Mouse (Mus musculus): Measurements from ENCODE around the gene Ppp1r13l. TPM values are rescaled to one million over a fixed set of nuclear protein-coding genes. Genes with fewer than 3 reads are reported as not detected.

The Ppp1r13l gene
- polyA plus RNA-seq, 1 experiment from 2014 or later = 1.7 TPM

DNA sequence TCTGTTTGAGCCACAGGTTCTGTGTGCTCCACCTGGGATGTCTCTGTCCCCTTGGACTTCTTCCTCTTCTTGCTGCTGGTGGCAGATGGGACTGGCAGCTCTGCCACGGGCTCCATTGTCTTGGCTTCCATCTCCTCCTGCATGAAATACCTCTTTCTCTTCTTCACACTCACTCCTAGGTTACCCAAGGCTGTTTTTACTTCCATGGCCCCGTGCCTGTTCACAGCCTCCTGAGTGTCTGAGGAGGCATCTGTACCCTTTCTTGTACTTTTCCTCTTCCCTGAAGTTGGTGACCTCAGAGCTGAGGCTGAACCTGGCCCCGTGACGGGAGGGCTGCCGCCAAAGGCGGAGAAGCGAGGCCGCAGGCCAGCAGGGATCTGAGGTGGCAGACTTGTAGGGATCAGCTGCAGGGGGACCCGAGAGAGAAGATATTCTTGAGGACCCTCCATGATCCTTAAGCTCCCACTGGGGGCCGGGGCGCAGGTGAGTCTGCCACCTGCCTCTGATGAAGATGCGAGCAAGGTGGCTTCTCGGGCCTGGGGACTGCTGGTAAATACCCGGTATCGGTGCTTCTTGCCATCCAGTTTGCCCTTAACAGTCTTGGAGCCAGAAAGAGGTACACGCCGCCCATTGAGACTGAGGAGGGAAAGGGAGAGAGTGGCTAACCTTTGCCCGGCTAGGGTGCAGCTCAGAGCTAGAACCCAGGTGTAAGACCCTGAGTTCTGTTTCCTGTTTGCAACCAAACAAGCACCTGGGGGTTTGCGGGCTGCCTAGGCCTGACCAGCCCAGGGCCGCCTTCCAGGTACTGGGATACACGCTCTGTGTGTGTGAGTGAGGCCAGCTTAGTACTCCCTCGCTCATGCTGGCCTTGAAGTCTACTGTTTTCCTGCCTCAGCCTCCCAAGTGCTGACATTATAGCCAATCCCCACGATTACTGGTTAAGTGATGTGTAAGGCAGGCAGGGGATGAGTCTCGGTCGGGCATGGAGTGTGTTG is 1.9 kb upstream of the Ppp1r13l start:
- peak overlapping the region; percentile 77; the same call in 1 of the 2 replicates for H3K9ac ChIP-seq
- H3K4me2 ChIP-seq = peak overlapping the region; percentile 100
- no peak for ATAC-seq
- H3K27ac ChIP-seq = no peak overlapping the region
- H3K36me3 ChIP-seq = peaks cover 49% of the 10 kb centered on the region
- WGBS (ENCODE audit: insufficient replicate concordance) = 83% methylated on average over 25 of the region's 25 CpGs
- H3K4me1 ChIP-seq = peaks cover 53% of the 10 kb centered on the region
- no peaks in the 10 kb centered on the region for H3K9me3 ChIP-seq (replicated peaks)
- H3K27me3 ChIP-seq (replicated peaks) = peaks cover 3% of the 10 kb centered on the region; the same call in 1 of the 2 replicates
- H3K4me3 ChIP-seq = peak overlapping the region; percentile 72

DNA sequence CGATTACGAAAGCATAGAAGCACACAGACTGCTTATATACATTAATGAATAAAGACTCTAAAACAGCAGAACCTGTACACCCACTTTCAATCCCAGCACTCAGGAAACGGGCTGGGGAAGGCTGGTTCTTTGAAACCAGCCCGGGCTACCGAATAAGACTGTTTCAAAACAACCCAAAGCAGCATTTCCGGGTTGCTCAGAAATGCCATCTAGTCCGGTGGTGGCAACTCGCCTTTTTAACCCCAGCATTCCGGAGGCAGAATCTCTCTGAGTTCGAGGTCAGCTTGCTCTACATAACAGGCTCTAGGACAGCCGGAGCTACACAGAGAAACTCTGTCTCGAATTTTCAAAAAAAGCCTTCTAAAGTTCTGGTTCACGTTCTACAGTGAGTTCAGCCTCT is 915 bp upstream of the Ppp1r13l start:
- 0 out of 2 replicates have a peak overlapping the region, but pooled peaks have one; percentile 82 for H3K27ac ChIP-seq
- peak overlapping the region; percentile 100 for H3K4me2 ChIP-seq
- no peaks in the 10 kb centered on the region for H3K9me3 ChIP-seq (replicated peaks)
- H3K4me1 ChIP-seq = peaks cover 57% of the 10 kb centered on the region
- 14% methylated on average over 13 of the region's 13 CpGs for WGBS (ENCODE audit: insufficient replicate concordance)
- peak overlapping the region; percentile 77 for H3K9ac ChIP-seq
- H3K36me3 ChIP-seq = peaks cover 40% of the 10 kb centered on the region
- peak overlapping the region; percentile 72 for H3K4me3 ChIP-seq
- no peak for ATAC-seq
- H3K27me3 ChIP-seq (replicated peaks) = peaks cover 10% of the 10 kb centered on the region

DNA sequence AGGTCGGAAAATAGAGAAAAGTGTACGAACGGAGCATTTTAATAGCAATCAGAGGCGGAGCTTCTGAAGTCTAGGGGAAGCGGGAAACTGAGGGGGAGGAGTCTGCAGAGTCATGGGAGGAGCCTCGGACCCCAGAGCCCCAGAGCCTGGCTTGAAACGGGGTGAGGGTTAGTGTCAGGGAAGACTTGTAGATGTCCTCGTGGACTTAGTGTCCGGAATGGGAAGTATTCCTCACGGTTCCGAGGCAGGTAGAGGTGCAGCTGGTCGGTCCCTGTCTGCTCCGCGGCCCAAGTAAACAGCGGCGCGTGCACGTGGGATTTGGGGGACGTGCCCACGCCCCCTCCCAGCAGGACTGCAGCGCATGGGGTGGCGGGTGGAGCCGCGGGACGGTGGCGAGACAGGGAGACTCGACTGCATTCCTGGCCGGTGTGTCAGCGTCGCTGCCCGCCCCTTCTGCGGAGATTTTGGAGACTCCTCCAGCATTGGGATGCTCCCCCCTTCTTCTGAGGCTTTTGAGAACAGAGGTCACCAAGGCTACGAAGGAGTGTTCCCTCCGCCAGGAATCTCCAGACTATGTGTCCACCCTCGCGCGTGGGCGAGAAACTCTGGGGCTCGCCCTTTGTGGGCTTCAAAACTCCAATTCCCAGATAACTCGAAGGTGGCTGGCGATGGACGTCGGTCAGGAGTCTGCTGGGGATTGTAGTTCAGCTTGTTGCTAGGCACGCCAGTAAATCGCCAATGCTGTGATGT is 518 bp downstream of the Ppp1r13l start:
- H3K9me3 ChIP-seq (replicated peaks) = no peaks in the 10 kb centered on the region
- peaks cover 28% of the 10 kb centered on the region for H3K36me3 ChIP-seq
- peaks cover 17% of the 10 kb centered on the region for H3K27me3 ChIP-seq (replicated peaks)
- H3K4me2 ChIP-seq = peak overlapping the region; percentile 100
- ATAC-seq = peak; percentile 69
- under 1% methylated on average over 45 of the region's 45 CpGs for WGBS (ENCODE audit: insufficient replicate concordance)
- peak overlapping the region; percentile 82 for H3K27ac ChIP-seq
- H3K4me3 ChIP-seq = peak overlapping the region; percentile 72
- peak overlapping the region; percentile 77 for H3K9ac ChIP-seq
- H3K4me1 ChIP-seq = peaks cover 64% of the 10 kb centered on the region

DNA sequence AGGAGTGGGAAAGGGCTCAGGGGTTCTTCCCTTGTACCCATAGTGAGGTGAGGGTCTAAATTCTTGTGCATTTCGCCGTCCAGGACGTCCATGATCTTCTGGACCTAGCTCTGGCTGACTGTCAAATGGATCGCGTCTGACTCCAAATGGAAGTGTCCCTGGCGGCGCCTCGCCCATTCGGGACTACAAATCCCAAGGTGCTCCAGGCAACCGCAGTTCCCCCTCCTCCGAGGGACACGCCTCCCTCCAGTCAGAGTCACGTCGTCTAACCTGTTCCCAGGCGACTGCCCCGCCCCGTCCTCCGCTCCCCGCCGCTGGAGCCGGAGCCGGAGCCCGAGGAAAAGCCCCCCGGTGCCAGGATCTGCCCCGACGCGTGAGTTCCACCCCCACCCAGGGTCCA is 1.4 kb downstream of the Ppp1r13l start:
- Histone ChIP-seq H3K4me3 (peak overlapping the region; percentile 72), H3K4me1 (peaks cover 64% of the 10 kb centered on the region), H3K4me2 (peak overlapping the region; percentile 100), H3K36me3 (peaks cover 21% of the 10 kb centered on the region), H3K27ac (peak overlapping the region; percentile 82), H3K27me3 (replicated peaks) (peaks cover 17% of the 10 kb centered on the region), H3K9ac (peak overlapping the region; percentile 77), H3K9me3 (replicated peaks) (no peaks in the 10 kb centered on the region)
- ATAC-seq = peak; percentile 80
- 2% methylated on average over 27 of the region's 27 CpGs for WGBS (ENCODE audit: insufficient replicate concordance)

DNA sequence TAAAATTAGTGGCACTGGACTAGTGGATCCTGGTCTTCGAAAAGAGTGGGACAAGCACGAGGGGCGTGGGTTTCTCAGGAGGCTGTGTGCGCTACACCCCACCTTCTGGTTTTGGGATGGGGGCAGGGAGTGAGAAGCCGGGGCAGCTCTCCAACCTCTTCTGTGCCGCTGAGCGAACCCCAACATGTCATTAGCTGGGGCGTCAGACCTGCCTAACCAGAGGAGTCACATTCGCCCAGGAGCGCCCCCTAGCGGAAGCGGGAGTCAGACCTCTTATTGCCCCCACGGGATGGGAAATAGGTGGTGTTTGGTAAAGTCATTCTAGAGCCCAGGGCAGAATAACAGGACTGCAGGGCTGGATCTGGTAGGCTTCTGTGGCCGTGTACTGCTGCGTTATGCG is 2.2 kb downstream of the Ppp1r13l start:
- peak overlapping the region; percentile 100 for H3K4me2 ChIP-seq

DNA sequence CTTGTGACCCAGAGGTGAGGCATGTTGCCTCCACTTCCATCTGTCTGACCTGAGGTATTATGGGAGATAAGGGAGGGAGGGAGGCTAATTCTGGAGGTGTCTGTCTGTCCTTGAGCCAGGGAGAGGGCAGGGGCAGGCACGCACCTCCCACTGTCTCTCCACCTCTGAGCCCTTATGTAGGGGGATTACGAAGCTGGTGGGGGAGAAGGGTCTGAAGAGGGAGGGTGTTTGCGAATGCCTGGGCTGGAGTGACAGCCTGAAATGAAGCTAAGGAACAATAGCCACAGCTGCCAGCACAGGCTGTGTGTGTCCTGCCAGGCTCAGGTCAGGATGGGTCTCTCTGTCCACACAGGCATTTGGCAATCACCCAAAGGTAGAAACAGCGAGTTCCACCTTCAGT is 2.7 kb downstream of the Ppp1r13l start:
- WGBS (ENCODE audit: insufficient replicate concordance) = 40% methylated on average over 4 of the region's 4 CpGs
- no peak overlapping the region; the same call in 1 of the 2 replicates for H3K4me3 ChIP-seq
- H3K36me3 ChIP-seq = peaks cover 9% of the 10 kb centered on the region
- peak overlapping the region; percentile 17; the same call in 1 of the 2 replicates for H3K9ac ChIP-seq
- peak overlapping the region; percentile 100 for H3K4me2 ChIP-seq
- peaks cover 60% of the 10 kb centered on the region for H3K4me1 ChIP-seq
- no peak for ATAC-seq
- H3K27me3 ChIP-seq (replicated peaks) = peaks cover 20% of the 10 kb centered on the region
- no peak overlapping the region for H3K27ac ChIP-seq
- no peaks in the 10 kb centered on the region for H3K9me3 ChIP-seq (replicated peaks)

More for the DNA sequence above, 2.2 kb downstream of the Ppp1r13l start:
- Histone ChIP-seq H3K27me3 (replicated peaks) (peaks cover 17% of the 10 kb centered on the region), H3K36me3 (peaks cover 14% of the 10 kb centered on the region), H3K4me3 (peak overlapping the region; percentile 72), H3K9ac (peak overlapping the region; percentile 77), H3K4me1 (peaks cover 60% of the 10 kb centered on the region), H3K9me3 (replicated peaks) (no peaks in the 10 kb centered on the region), H3K27ac (peak overlapping the region; percentile 43)
- ATAC-seq = no peak
- WGBS (ENCODE audit: insufficient replicate concordance) = 10% methylated on average over 16 of the region's 16 CpGs

DNA sequence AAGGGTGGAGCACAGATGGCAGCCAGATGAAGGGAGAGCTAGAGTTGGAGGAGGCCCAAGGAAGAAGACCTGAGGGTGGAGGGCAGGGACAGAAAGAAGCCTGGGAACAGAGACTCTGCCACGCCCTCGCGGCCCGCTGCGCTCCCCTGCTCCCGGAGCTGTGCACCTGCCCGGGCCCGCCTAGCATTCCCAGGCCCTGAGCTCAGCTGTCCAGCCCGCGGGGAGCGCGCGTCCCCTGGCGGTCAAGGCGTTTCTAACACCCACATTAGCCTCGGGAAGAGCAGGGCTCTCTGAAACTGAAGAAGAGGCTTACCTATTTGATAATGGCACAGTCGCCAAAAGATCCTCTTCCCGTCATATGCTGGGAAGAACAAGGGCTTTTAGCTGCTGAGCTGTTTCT is 4.3 kb downstream of the Ppp1r13l start:
- Histone ChIP-seq H3K9me3 (replicated peaks) (no peaks in the 10 kb centered on the region), H3K9ac (no peak overlapping the region), H3K4me3 (no peak overlapping the region), H3K4me2 (peak overlapping the region; percentile 20; the same call in 1 of the 2 replicates), H3K27ac (no peak overlapping the region), H3K27me3 (replicated peaks) (peaks cover 31% of the 10 kb centered on the region), H3K4me1 (peaks cover 52% of the 10 kb centered on the region), H3K36me3 (no peaks in the 10 kb centered on the region)
- WGBS (ENCODE audit: insufficient replicate concordance) = 4% methylated on average over 18 of the region's 18 CpGs
- no peak for ATAC-seq

DNA sequence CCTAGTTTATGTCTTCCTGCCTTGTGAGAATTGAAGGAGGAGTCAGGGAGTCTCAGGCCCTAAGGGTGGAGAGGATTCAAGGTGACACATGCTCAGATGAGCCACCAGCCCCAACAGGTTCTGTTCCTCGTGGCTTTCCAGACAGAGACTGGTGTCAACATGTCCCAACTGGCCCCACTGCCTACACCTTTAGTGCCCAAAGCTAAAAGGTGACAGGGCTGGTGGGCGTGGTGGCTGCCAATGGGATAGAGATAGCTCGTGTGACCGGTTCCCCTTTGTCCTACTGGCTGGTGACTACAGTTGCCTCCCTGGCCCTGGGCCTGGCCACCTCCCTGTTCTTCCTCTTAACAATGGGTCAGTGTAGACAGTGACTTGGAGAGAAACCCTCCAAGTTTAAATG is 5.8 kb downstream of the Ppp1r13l start:
- Histone ChIP-seq H3K4me3 (no peak overlapping the region), H3K27me3 (replicated peaks) (peaks cover 46% of the 10 kb centered on the region), H3K9ac (no peak overlapping the region), H3K4me1 (peaks cover 49% of the 10 kb centered on the region), H3K4me2 (no peak overlapping the region), H3K9me3 (replicated peaks) (no peaks in the 10 kb centered on the region), H3K27ac (no peak overlapping the region), H3K36me3 (no peaks in the 10 kb centered on the region)
- no peak for ATAC-seq
- WGBS (ENCODE audit: insufficient replicate concordance) = 49% methylated on average over 4 of the region's 4 CpGs

DNA sequence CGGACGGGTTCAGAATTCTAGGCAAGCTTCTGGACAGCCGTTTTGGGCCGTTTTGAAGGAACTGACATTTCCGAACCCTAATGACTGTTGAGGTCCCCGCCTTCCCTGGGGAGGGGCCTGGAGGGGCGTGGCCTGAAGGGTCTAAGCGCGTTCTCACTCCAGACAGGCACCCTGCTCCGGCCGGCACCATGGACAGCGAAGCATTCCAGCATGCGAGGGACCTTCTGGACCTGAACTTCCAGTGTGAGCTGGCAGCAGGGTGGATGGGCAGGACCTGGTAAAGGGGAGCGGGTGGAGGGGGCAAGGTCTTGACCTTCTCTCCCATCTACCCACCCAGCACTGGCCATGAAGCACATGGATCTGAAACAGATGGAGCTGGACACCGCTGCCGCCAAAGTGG is 8.8 kb downstream of the Ppp1r13l start:
- no peak overlapping the region for H3K9ac ChIP-seq
- 0 out of 2 replicates have a peak overlapping the region, but pooled peaks have one; percentile 4 for H3K4me2 ChIP-seq
- WGBS (ENCODE audit: insufficient replicate concordance) = 19% methylated on average over 16 of the region's 16 CpGs
- H3K9me3 ChIP-seq (replicated peaks) = no peaks in the 10 kb centered on the region
- no peak for ATAC-seq
- peaks cover 52% of the 10 kb centered on the region for H3K27me3 ChIP-seq (replicated peaks)
- H3K27ac ChIP-seq = no peak overlapping the region
- no peak overlapping the region for H3K4me3 ChIP-seq
- H3K4me1 ChIP-seq = peaks cover 25% of the 10 kb centered on the region
- H3K36me3 ChIP-seq = no peaks in the 10 kb centered on the region

DNA sequence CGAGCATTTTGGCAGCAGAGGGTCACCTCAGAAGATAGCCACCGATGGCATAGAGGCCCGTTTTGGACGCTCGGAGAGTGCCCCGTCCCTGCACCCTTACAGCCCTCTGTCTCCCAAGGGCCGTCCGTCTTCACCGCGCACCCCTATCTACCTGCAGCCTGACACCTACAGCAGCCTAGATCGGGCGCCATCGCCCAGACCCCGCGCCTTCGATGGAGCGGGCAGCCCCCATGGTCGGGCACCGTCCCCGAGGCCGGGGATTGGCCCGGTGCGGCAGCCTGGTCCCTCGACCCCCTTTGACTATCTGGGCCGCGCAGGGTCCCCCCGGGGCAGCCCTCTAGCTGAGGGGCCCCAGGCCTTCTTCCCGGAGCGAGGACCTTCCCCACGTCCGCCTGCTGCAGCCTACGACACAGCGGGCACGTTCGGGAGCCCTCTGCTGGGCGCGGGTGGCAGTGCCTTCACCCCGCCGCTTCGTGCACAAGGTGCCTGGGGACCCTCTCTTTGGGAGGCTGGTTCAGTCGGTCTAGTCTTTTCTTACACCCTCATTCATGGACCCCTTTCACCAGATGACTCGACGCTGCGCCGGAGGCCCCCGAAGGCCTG is 10.4 kb downstream of the Ppp1r13l start:
- Histone ChIP-seq H3K27ac (no peak overlapping the region), H3K36me3 (no peaks in the 10 kb centered on the region), H3K9ac (peak overlapping the region; percentile 41; the same call in 1 of the 2 replicates), H3K9me3 (replicated peaks) (no peaks in the 10 kb centered on the region), H3K4me3 (peak overlapping the region; percentile 40), H3K4me2 (peak overlapping the region; percentile 74), H3K4me1 (peaks cover 16% of the 10 kb centered on the region), H3K27me3 (replicated peaks) (peaks cover 45% of the 10 kb centered on the region)
- WGBS (ENCODE audit: insufficient replicate concordance) = 12% methylated on average over 46 of the region's 46 CpGs
- ATAC-seq = peak; percentile 19; the same call in 1 of the 2 replicates

DNA sequence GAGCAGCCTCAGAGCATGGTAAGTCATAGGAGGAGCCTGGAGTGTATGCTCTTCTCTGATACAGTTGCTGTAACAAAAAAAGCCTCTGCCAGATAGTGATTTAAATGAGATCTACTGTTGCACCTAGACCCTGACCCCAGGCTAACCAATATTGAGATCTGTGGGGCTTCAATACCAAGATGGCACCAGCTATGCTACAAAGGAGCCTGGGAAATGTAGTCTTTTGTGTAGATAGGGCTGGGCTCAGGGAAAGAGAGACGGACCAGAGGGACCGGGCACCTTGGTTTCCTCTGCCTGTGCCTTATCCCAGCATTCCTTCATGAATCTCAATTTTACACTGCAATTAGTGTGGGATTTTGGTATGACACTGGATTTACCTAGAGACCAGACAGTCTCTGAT is 13.8 kb downstream of the Ppp1r13l start:
- H3K9ac ChIP-seq = no peak overlapping the region
- no peak for ATAC-seq
- H3K4me3 ChIP-seq = no peak overlapping the region
- no peaks in the 10 kb centered on the region for H3K9me3 ChIP-seq (replicated peaks)
- no peaks in the 10 kb centered on the region for H3K36me3 ChIP-seq
- H3K4me2 ChIP-seq = no peak overlapping the region
- H3K27me3 ChIP-seq (replicated peaks) = peaks cover 35% of the 10 kb centered on the region
- peaks cover 14% of the 10 kb centered on the region for H3K4me1 ChIP-seq
- no peak overlapping the region for H3K27ac ChIP-seq
- WGBS (ENCODE audit: insufficient replicate concordance) = 84% methylated on average over 2 of the region's 2 CpGs

Measured in liver, embryonic 12.5 days (tissue).